Mouse (Mus musculus): ENCODE data around the gene Vps25. TPM values are rescaled to one million over a fixed set of nuclear protein-coding genes. Genes with fewer than 3 reads are reported as not detected.

Vps25 gene
- total and polyA plus RNA-seq, 3 experiments, result 75.5 to 107 TPM; not detected in 1

GRCm38 (mm10) chr11:101238071-101238647, 15.3 kb upstream of the Vps25 start:
- TF ChIP-seq MAZ (IDR thresholded peaks at IDR 0.05; ENCODE audit: low read depth, low read length) (no peak), MYB (IDR thresholded peaks at IDR 0.05; ENCODE audit: low read depth, low read length) (no peak), SIN3A (IDR thresholded peaks at IDR 0.05; ENCODE audit: low read length) (no peak), ELF1 (IDR thresholded peaks at IDR 0.05; ENCODE audit: low read depth, low read length) (no peak), CHD2 (IDR thresholded peaks at IDR 0.05; ENCODE audit: low read length) (no peak), USF2 (IDR thresholded peaks at IDR 0.05; ENCODE audit: borderline replicate concordance in 1 of 2, insufficient read depth in 1 of 2, low read depth in 1 of 2, low read length in 2 of 2) (no peak), CHD1 (IDR thresholded peaks at IDR 0.05; ENCODE audit: low read depth, low read length) (no peak), USF1 (IDR thresholded peaks at IDR 0.05; ENCODE audit: low read depth, low read length) (no peak), KAT2A (conservative IDR thresholded peaks at IDR 0.05; ENCODE audit: low read depth, low read length) (no peak), TAL1 (IDR thresholded peaks at IDR 0.05; ENCODE audit: low read length) (no peak)
- Histone ChIP-seq H3K36me3 (ENCODE audit: control insufficient read depth in 1 of 2, insufficient read depth in 2 of 2, low read length in 2 of 2) (no peaks in the 10 kb centered on the region), H3K79me2 (ENCODE audit: control insufficient read depth, insufficient read depth, low read length, poor library complexity) (no peaks in the 10 kb centered on the region), H3K9me3 (replicated peaks; ENCODE audit: insufficient read depth, low read length) (no peaks in the 10 kb centered on the region), H3K4me3 (ENCODE audit: control insufficient read depth in 1 of 2, insufficient read depth in 1 of 2, low read depth in 2 of 2, low read length in 2 of 2) (no peak overlapping the region), H3K4me1 (ENCODE audit: control insufficient read depth in 1 of 2, insufficient read depth in 2 of 2, low read length in 2 of 2) (no peaks in the 10 kb centered on the region; a peak in 1 of 4 replicates), H3K9ac (ENCODE audit: control insufficient read depth, low read depth, low read length, poor library complexity, severe bottlenecking) (no peak overlapping the region), H3K27me3 (ENCODE audit: control insufficient read depth in 1 of 2, insufficient read depth in 2 of 2, low read length in 2 of 2) (peaks cover 0 to 12% of the 10 kb centered on the region in 2 experiments), H3K27ac (ENCODE audit: control insufficient read depth, low read depth, low read length) (no peak overlapping the region)
- no peak for DNase-seq (ENCODE audit: low read depth, low spot score)

GRCm38 (mm10) chr11:101245071-101245470, 8.4 kb upstream of the Vps25 start:
- H3K4me1 ChIP-seq (ENCODE audit: control insufficient read depth in 1 of 2, insufficient read depth in 2 of 2, low read length in 2 of 2), result peaks cover 0 to 4% of the 10 kb centered on the region in 2 experiments; a peak in 1 of 4 replicates
- H3K36me3 ChIP-seq (ENCODE audit: control insufficient read depth in 1 of 2, insufficient read depth in 2 of 2, low read length in 2 of 2), result no peaks in the 10 kb centered on the region
- H3K9me3 ChIP-seq (replicated peaks; ENCODE audit: insufficient read depth, low read length), result no peaks in the 10 kb centered on the region
- no peak overlapping the region for H3K27ac ChIP-seq (ENCODE audit: control insufficient read depth, low read depth, low read length)
- TF ChIP-seq MAFK (IDR thresholded peaks at IDR 0.05; ENCODE audit: borderline replicate concordance, low read depth, low read length) (no peak), ETS1 (IDR thresholded peaks at IDR 0.05; ENCODE audit: low read depth, low read length) (no peak), ZNF384 (IDR thresholded peaks at IDR 0.05; ENCODE audit: low read depth, low read length) (peak; percentile 59; the same call in 1 of the 2 replicates)
- H3K79me2 ChIP-seq (ENCODE audit: control insufficient read depth, insufficient read depth, low read length, poor library complexity), result no peaks in the 10 kb centered on the region
- no peak overlapping the region for H3K4me3 ChIP-seq (ENCODE audit: control insufficient read depth in 1 of 2, insufficient read depth in 1 of 2, low read depth in 2 of 2, low read length in 2 of 2)
- DNase-seq (ENCODE audit: low read depth, low spot score), result no peak
- peaks cover 0 to 5% of the 10 kb centered on the region in 2 experiments; a peak in 3 of 4 replicates for H3K27me3 ChIP-seq (ENCODE audit: control insufficient read depth in 1 of 2, insufficient read depth in 2 of 2, low read length in 2 of 2)
- no peak overlapping the region for H3K9ac ChIP-seq (ENCODE audit: control insufficient read depth, low read depth, low read length, poor library complexity, severe bottlenecking)

Data from MEL (cell line).